Mouse (Mus musculus) kidney, embryonic 16.5 days (tissue): Measurements from ENCODE around the gene Psme3. TPM values are rescaled to one million over a fixed set of nuclear protein-coding genes. Genes with fewer than 3 reads are reported as not detected.

ENCODE experiments used
- ATAC-seq: fragments of 200-750 bp; cut with Nextera tagmentation; 2 replicates; pipeline ENCODE4 v1.8.0; 2017; ENCODE audit warnings: moderate TSS enrichment; ENCODE audit not compliant: low FRiP score, low TSS enrichment
- H3K27ac ChIP-seq: fragments of 300-500 bp; sonication (generic); 2 replicates; pipeline ENCODE4 v1.5.1; 2014; ENCODE audit warnings: low read length
- H3K27me3 ChIP-seq: fragments of 300-500 bp; sonication (generic); 2 replicates; pipeline ENCODE4 v1.6.1; 2014; ENCODE audit warnings: low read length, control low read depth, mixed read lengths; ENCODE audit not compliant: insufficient read depth
- H3K36me3 ChIP-seq: fragments of 300-500 bp; sonication (generic); 2 replicates; pipeline ENCODE4 v1.6.1; 2014; ENCODE audit warnings: low read length, control low read depth, mixed read lengths; ENCODE audit not compliant: insufficient read depth
- H3K4me1 ChIP-seq: fragments of 300-500 bp; sonication (generic); 2 replicates; pipeline ENCODE4 v1.6.1; 2014; ENCODE audit warnings: low read length, control low read depth, mixed read lengths; ENCODE audit not compliant: insufficient read depth
- H3K4me2 ChIP-seq: fragments of 300-500 bp; sonication (generic); replicated peaks from 2 replicates; pipeline ENCODE4 v1.6.1; 2014; ENCODE audit warnings: low read depth, low read length
- H3K4me3 ChIP-seq: fragments of 300-500 bp; sonication (generic); 2 replicates; pipeline ENCODE4 v1.5.1; 2014; ENCODE audit warnings: mild to moderate bottlenecking, low read length
- H3K9ac ChIP-seq: fragments of 300-500 bp; sonication (generic); replicated peaks from 2 replicates; pipeline ENCODE4 v1.6.1; 2014; ENCODE audit warnings: low read length
- H3K9me3 ChIP-seq: fragments of 300-500 bp; sonication (generic); 2 replicates; pipeline ENCODE4 v1.6.1; 2016; ENCODE audit warnings: low read length, control low read depth
- WGBS: fragments of 180-500 bp; shearing (Covaris S2); extraction: QIAGEN DNeasy Blood & Tissue Kit; methylation state at CpG from one replicate; pipeline ENCODE4 v1.1.7; 2014; 5-methylcytosine and 5-hydroxymethylcytosine counted together
- microRNA-seq: library from miRNA; unstranded; fragments of <30 nt; microRNA quantifications from one replicate; pipeline ENCODE4, GENCODE M21; 2016
- polyA plus RNA-seq: library from polyadenylated mRNA; unstranded; fragments of >200 nt; fragmentation: Nextera tagmentation; extraction: Ambion mirVana; gene quantifications from 2 replicates; pipeline ENCODE4 v1.2.1, GENCODE M21; 2015

Psme3 gene
- polyA plus RNA-seq, 1 experiment from 2014 or later: 142 TPM

- ATAC-seq: no peak
- H3K27me3 ChIP-seq: no peaks in the 10 kb centered on the region
- no peaks in the 10 kb centered on the region for H3K9me3 ChIP-seq
- no peak overlapping the region for H3K9ac ChIP-seq
- peak overlapping the region; percentile 86; the same call in 1 of the 2 replicates for H3K27ac ChIP-seq
- 61% methylated on average over 9 of the region's 9 CpGs for WGBS
- H3K36me3 ChIP-seq: no peaks in the 10 kb centered on the region
- H3K4me3 ChIP-seq: no peak overlapping the region
- H3K4me2 ChIP-seq: no peak overlapping the region
- peaks cover 19% of the 10 kb centered on the region for H3K4me1 ChIP-seq
Measured at GRCm38 (mm10) chr11:101359776-101360175, 43.8 kb downstream of the Psme3 start.

- H3K4me1 ChIP-seq: peaks cover 19% of the 10 kb centered on the region
- H3K4me3 ChIP-seq: no peak overlapping the region
- no peaks in the 10 kb centered on the region for H3K27me3 ChIP-seq
- H3K27ac ChIP-seq: peak overlapping the region; percentile 86
- H3K9ac ChIP-seq: no peak overlapping the region
- H3K9me3 ChIP-seq: no peaks in the 10 kb centered on the region
- 26% methylated on average over 3 of the region's 3 CpGs for WGBS
- no peaks in the 10 kb centered on the region for H3K36me3 ChIP-seq
- 0 out of 2 replicates have a peak, but pooled peaks have one; percentile 28 for ATAC-seq
- no peak overlapping the region for H3K4me2 ChIP-seq
Measured at GRCm38 (mm10) chr11:101360651-101361113, 44.7 kb downstream of the Psme3 start.

- no peak overlapping the region for H3K4me2 ChIP-seq
- peak; percentile 60 for ATAC-seq
- no peaks in the 10 kb centered on the region for H3K27me3 ChIP-seq
- H3K27ac ChIP-seq: peak overlapping the region; percentile 57; the same call in 1 of the 2 replicates
- no peak overlapping the region for H3K9ac ChIP-seq
- H3K4me3 ChIP-seq: no peak overlapping the region
- H3K4me1 ChIP-seq: peaks cover 19% of the 10 kb centered on the region
- H3K9me3 ChIP-seq: no peaks in the 10 kb centered on the region
- 75% methylated on average over 5 of the region's 5 CpGs for WGBS
- no peaks in the 10 kb centered on the region for H3K36me3 ChIP-seq
Measured at GRCm38 (mm10) chr11:101364531-101364931, 48.5 kb downstream of the Psme3 start.

GRCm38 (mm10) chr11:101367326-101367935 is 51.4 kb downstream of the Psme3 start, which contains the start of gene G6pc:
TSS of gene G6pc (plus strand) at chr11:101367561.
- H3K9me3 ChIP-seq: no peaks in the 10 kb centered on the region
- no peak within 1 kb of the TSS for H3K4me3 ChIP-seq
- H3K36me3 ChIP-seq: no peaks in the 10 kb centered on the region
- H3K9ac ChIP-seq: no peak within 1 kb of the TSS
- H3K4me1 ChIP-seq: peaks cover 6% of the 10 kb centered on the region; the same call in 1 of the 2 replicates
- 81% methylated on average over 8 of the region's 8 CpGs for WGBS
- no peak for ATAC-seq
- H3K27ac ChIP-seq: no peak within 1 kb of the TSS
- H3K4me2 ChIP-seq: no peak within 1 kb of the TSS
- H3K27me3 ChIP-seq: no peaks in the 10 kb centered on the region

- no peaks in the 10 kb centered on the region for H3K9me3 ChIP-seq
- no peak overlapping the region for H3K27ac ChIP-seq
- no peaks in the 10 kb centered on the region for H3K36me3 ChIP-seq
- H3K27me3 ChIP-seq: no peaks in the 10 kb centered on the region
- no peak overlapping the region for H3K4me2 ChIP-seq
- WGBS: 75% methylated on average over 5 of the region's 5 CpGs
- ATAC-seq: no peak
- no peak overlapping the region for H3K4me3 ChIP-seq
- no peaks in the 10 kb centered on the region for H3K4me1 ChIP-seq
- H3K9ac ChIP-seq: no peak overlapping the region
Measured at GRCm38 (mm10) chr11:101370141-101370540, 54.1 kb downstream of the Psme3 start.

Small RNA genes lying within 50 kb of the gene (microRNA-seq; reads per million reads assigned to microRNA genes)
- not detected for gene Gm25593

Other genes starting within 250 kb of the Psme3 start
- 18.6 and 23.0 TPM in 2 replicates for gene Naglu, start 246.2 kb upstream of the Psme3 start, polyA plus RNA-seq
- gene Hsd17b1, start 237.8 kb upstream of the Psme3 start, polyA plus RNA-seq: 0.77 TPM in 1 of 2 replicates, not detected in the other
- 54.3 and 57.9 TPM in 2 replicates for gene Coasy, start 233.6 kb upstream of the Psme3 start, polyA plus RNA-seq
- gene Mlx, start 228.9 kb upstream of the Psme3 start, polyA plus RNA-seq: 51.9 and 58.9 TPM in 2 replicates
- gene Psmc3ip, start 220.8 kb upstream of the Psme3 start, polyA plus RNA-seq: 40.0 and 40.1 TPM in 2 replicates
- 21.9 and 23.2 TPM in 2 replicates for gene Retreg3, start 196.3 kb upstream of the Psme3 start, polyA plus RNA-seq
- 98.1 and 98.2 TPM in 2 replicates for gene Tubg1, start 196.3 kb upstream of the Psme3 start, polyA plus RNA-seq
- gene Tubg2, start 160.3 kb upstream of the Psme3 start, polyA plus RNA-seq: 4.2 and 4.5 TPM in 2 replicates
- gene Cntnap1, start 145.7 kb upstream of the Psme3 start, polyA plus RNA-seq: 2.2 TPM in 2 replicates
- 18.7 and 19.2 TPM in 2 replicates for gene Plekhh3, start 144.9 kb upstream of the Psme3 start, polyA plus RNA-seq
- gene Ccr10, start 140.8 kb upstream of the Psme3 start, polyA plus RNA-seq: 0.50 and 0.76 TPM in 2 replicates
- 25.1 and 29.5 TPM in 2 replicates for gene Ezh1, start 89.8 kb upstream of the Psme3 start, polyA plus RNA-seq
- gene Ramp2, start 70.2 kb upstream of the Psme3 start, polyA plus RNA-seq: 246 and 270 TPM in 2 replicates
- gene Vps25, start 62.5 kb upstream of the Psme3 start, polyA plus RNA-seq: 154 TPM in 2 replicates
- 30.5 and 39.5 TPM in 2 replicates for gene Wnk4, start 55.6 kb upstream of the Psme3 start, polyA plus RNA-seq
- 1.7 and 3.2 TPM in 2 replicates for gene Cntd1, start 37.2 kb upstream of the Psme3 start, polyA plus RNA-seq
- 197 and 200 TPM in 2 replicates for gene Coa3, start 37.1 kb upstream of the Psme3 start, polyA plus RNA-seq
- 176 and 188 TPM in 2 replicates for gene Becn1, start 13.9 kb upstream of the Psme3 start, polyA plus RNA-seq
- 1.7 and 2.0 TPM in 2 replicates for gene Aoc2, start 8.8 kb downstream of the Psme3 start, polyA plus RNA-seq
- 0.86 and 1.3 TPM in 2 replicates for gene Aoc3, start 14.4 kb downstream of the Psme3 start, polyA plus RNA-seq
- 2.8 and 3.6 TPM in 2 replicates for gene G6pc, start 51.3 kb downstream of the Psme3 start, polyA plus RNA-seq
- gene Aarsd1, start 101.4 kb downstream of the Psme3 start, polyA plus RNA-seq: 79.2 and 84.1 TPM in 2 replicates
- gene Gm27029, start 108.6 kb downstream of the Psme3 start, polyA plus RNA-seq: 10.0 and 16.9 TPM in 2 replicates
- gene Rundc1, start 108.9 kb downstream of the Psme3 start, polyA plus RNA-seq: 22.8 and 23.8 TPM in 2 replicates
- 10.1 and 10.9 TPM in 2 replicates for gene Ptges3l, start 109.1 kb downstream of the Psme3 start, polyA plus RNA-seq
- 267 and 290 TPM in 2 replicates for gene Rpl27, start 126.1 kb downstream of the Psme3 start, polyA plus RNA-seq
- 17.9 and 18.6 TPM in 2 replicates for gene Ifi35, start 132.2 kb downstream of the Psme3 start, polyA plus RNA-seq
- gene Rnd2, start 148.8 kb downstream of the Psme3 start, polyA plus RNA-seq: 10.9 and 11.3 TPM in 2 replicates
- gene Vat1, start 150.0 kb downstream of the Psme3 start, polyA plus RNA-seq: 36.5 and 39.3 TPM in 2 replicates
- 12.5 and 14.9 TPM in 2 replicates for gene Brca1, start 235.7 kb downstream of the Psme3 start, polyA plus RNA-seq
- 84.7 and 90.0 TPM in 2 replicates for gene Nbr1, start 235.9 kb downstream of the Psme3 start, polyA plus RNA-seq